Mouse (Mus musculus) E14TG2a.4 (cell line): Measurements from ENCODE around the gene Ldhal6b.

ENCODE experiments used
- CTCF ChIP-seq: conservative IDR thresholded peaks from 2 replicates; pipeline ENCODE4 v1.5.1; 2014; ENCODE audit warnings: low read length
- NANOG ChIP-seq: IDR thresholded peaks from 2 replicates; pipeline ENCODE4 v1.6.1; 2014; ENCODE audit warnings: borderline replicate concordance, low read length, mixed read lengths

GRCm38 (mm10) chr17:5425204-5425603 is 6.6 kb upstream of the Ldhal6b start:
- no peak for TF ChIP-seq CTCF
- TF ChIP-seq NANOG = no peak
